Mouse (Mus musculus) ES-E14 (cell line): ENCODE measurements at regions not wholly inside any gene's neighbourhood (a gene's known extent, or its start where the extent isn't known, plus 50 kb on each side); places are given as distances from the start of the nearest gene placed in this dataset.

ENCODE experiments used
- DNase-seq: peaks from one replicate; pipeline ENCODE4 v3.0.0-alpha.2; 2013; ENCODE audit warnings: low read depth, low spot score
- H3K27ac ChIP-seq: 2 replicates; pipeline ENCODE4 v1.5.1; 2012; ENCODE audit warnings: low read depth, mild to moderate bottlenecking, low read length, moderate library complexity, mixed read lengths; ENCODE audit not compliant: poor library complexity, insufficient read depth, severe bottlenecking
- H3K36me3 ChIP-seq: 2 replicates; pipeline ENCODE4 v1.6.1; 2012; ENCODE audit warnings: mild to moderate bottlenecking, low read length, moderate library complexity, mixed read lengths; ENCODE audit not compliant: control insufficient read depth, poor library complexity, insufficient read depth, severe bottlenecking
- H3K4me1 ChIP-seq, 2 experiments: fragments of 150-350 bp in 1 of 2; sonication (generic) in 1 of 2; 2 replicates each; pipeline ENCODE4 v1.6.1; 2012; ENCODE audit warnings: low read length in 2 of 2, mild to moderate bottlenecking in 1 of 2, mixed read lengths in 1 of 2; ENCODE audit not compliant: control insufficient read depth in 2 of 2, insufficient read depth in 2 of 2, poor library complexity in 1 of 2
- H3K4me3 ChIP-seq, 2 experiments: fragments of 150-350 bp in 1 of 2; sonication (generic) in 1 of 2; 2 replicates each; pipeline ENCODE4 v1.5.1; 2012; ENCODE audit warnings: low read length in 2 of 2, low read depth in 1 of 2, mild to moderate bottlenecking in 1 of 2, mixed read lengths in 1 of 2; ENCODE audit not compliant: insufficient read depth in 1 of 2, poor library complexity in 1 of 2, severe bottlenecking in 1 of 2
- H3K9ac ChIP-seq: 2 replicates; pipeline ENCODE4 v1.6.1; 2012; ENCODE audit warnings: low read depth, mild to moderate bottlenecking, low read length, mixed read lengths; ENCODE audit not compliant: poor library complexity, insufficient read depth, severe bottlenecking
- H3K9me3 ChIP-seq: fragments of 150-350 bp; sonication (generic); 2 replicates; pipeline ENCODE4 v1.6.1; 2012; ENCODE audit warnings: low read depth, mild to moderate bottlenecking, low read length; ENCODE audit not compliant: control insufficient read depth, insufficient read depth
- CHD2 ChIP-seq: IDR thresholded peaks from 2 replicates; pipeline ENCODE4 v1.6.1; 2014; ENCODE audit warnings: mild to moderate bottlenecking, low read depth, low read length, inconsistent platforms
- HCFC1 ChIP-seq: IDR thresholded peaks from 2 replicates; pipeline ENCODE4 v1.6.1; 2012; ENCODE audit warnings: low read length, inconsistent platforms, borderline replicate concordance; ENCODE audit not compliant: insufficient read depth
- MAFK ChIP-seq: IDR thresholded peaks from 2 replicates; pipeline ENCODE4 v1.6.1; 2014; ENCODE audit warnings: mild to moderate bottlenecking, low read depth, low read length, inconsistent platforms; ENCODE audit not compliant: insufficient read depth
- ZC3H11A ChIP-seq: IDR thresholded peaks from 2 replicates; pipeline ENCODE4 v1.6.1; 2012; ENCODE audit warnings: low read depth, mild to moderate bottlenecking, inconsistent platforms, low read length, borderline replicate concordance
- ZNF384 ChIP-seq: IDR thresholded peaks from 2 replicates; pipeline ENCODE4 v1.6.1; 2012; ENCODE audit warnings: low read depth, low read length, inconsistent platforms
- in situ Hi-C, 2 experiments: fragments of 600-800 bp; cut with MboI; formaldehyde crosslinking; loops; one replicate each; pipeline ENCODE4 v1.15.1; 2025; ENCODE audit warnings: low sequenced_read_pairs in 2 of 2, inconsistent platforms in 1 of 2; ENCODE audit not compliant: unreplicated experiment in 2 of 2

DNA sequence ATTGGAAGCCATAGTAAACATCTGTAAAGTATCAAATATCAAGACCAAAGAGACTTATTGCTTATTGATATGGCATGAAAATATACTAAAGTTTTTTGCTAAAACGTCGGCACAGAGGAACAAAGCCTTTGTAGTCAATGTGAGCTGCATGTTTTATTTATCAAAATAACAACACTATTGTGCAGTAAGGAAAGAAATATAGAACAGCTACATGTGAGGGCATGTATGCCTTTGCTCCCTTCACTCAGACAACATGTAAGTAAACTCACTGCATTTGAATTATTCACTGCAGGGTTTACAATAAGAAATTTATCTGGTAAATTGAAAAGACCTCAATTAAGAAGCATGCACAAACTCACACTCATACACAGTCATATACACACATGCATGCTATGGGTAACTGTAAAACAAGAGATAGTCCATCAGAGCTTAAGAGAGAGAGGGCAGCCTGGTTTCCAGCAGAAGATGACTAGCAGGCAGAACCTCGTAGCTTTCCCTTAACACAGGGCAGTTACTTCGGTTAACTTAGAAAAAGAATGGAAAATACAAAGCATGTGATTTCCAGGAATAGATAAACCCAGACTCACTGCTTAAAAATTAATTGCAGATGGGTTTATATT, 182.7 kb downstream of the Gm11146 start:
- in situ Hi-C loops, result no loop called here
- Histone ChIP-seq H3K4me3 (no peak overlapping the region), H3K4me1 (peaks cover 0 to 3% of the 10 kb centered on the region in 2 experiments; a peak in 1 of 4 replicates)

DNA sequence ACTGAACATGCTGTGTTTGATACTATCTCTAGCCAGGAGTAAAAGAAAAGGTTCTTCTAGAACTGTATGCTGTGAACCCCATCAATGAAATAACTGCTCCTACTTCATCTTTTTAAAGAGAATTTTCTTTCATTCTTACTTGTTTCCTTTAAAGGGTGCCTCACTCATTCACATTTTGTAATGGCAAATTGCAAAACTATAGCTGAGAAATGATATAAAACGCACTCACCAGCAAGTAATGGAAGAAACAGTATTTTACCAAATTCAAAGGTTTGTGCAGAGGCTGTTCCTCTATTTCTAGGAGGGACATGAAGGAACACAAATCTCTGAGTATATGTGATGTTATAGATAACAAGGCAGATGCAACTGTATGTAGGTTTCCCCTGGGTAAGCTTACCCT, 183.4 kb downstream of the Gm11146 start:
- H3K4me3 ChIP-seq, result no peak overlapping the region
- DNase-seq, result no peak
- H3K9ac ChIP-seq, result no peak overlapping the region
- no peaks in the 10 kb centered on the region for H3K36me3 ChIP-seq
- no peak overlapping the region for H3K27ac ChIP-seq
- peaks cover 0 to 3% of the 10 kb centered on the region in 2 experiments; a peak in 1 of 4 replicates for H3K4me1 ChIP-seq
- no peaks in the 10 kb centered on the region for H3K9me3 ChIP-seq
- TF ChIP-seq ZNF384 (no peak), ZC3H11A (no peak), MAFK (no peak), CHD2 (no peak), HCFC1 (no peak)
- in situ Hi-C loops, result no loop called here

More for the DNA sequence above, 182.7 kb downstream of the Gm11146 start:
- Histone ChIP-seq H3K9ac (no peak overlapping the region), H3K9me3 (no peaks in the 10 kb centered on the region), H3K27ac (no peak overlapping the region), H3K36me3 (no peaks in the 10 kb centered on the region)
- no peak for DNase-seq
- TF ChIP-seq MAFK (no peak), ZC3H11A (no peak), HCFC1 (no peak), CHD2 (no peak), ZNF384 (no peak)

DNA sequence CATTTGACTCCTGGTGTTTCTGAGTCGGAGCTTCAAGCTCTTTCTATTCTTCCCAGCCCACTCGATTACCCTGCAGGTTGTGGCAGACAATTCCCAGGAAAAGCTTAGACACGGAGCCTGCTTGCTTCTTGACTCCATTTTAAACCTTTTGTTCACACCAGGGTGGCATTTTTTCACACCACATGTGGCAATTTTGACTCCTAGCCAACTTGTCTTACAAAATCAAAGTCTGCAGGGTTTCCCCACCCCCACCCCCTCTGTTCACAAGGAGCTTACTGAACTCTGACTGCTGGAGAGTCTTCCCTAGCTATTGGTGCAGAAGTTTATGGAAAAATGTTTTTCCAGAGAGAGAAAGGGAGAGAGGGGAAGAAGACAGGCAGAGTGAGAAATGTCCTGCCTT, 184.1 kb downstream of the Gm11146 start:
- Histone ChIP-seq H3K4me1 (peaks cover 0 to 3% of the 10 kb centered on the region in 2 experiments; a peak in 1 of 4 replicates), H3K9ac (no peak overlapping the region), H3K4me3 (no peak overlapping the region), H3K9me3 (no peaks in the 10 kb centered on the region), H3K27ac (no peak overlapping the region), H3K36me3 (no peaks in the 10 kb centered on the region)
- in situ Hi-C loops, result no loop called here
- no peak for DNase-seq
- TF ChIP-seq ZNF384 (no peak), CHD2 (no peak), HCFC1 (no peak), ZC3H11A (no peak), MAFK (no peak)

DNA sequence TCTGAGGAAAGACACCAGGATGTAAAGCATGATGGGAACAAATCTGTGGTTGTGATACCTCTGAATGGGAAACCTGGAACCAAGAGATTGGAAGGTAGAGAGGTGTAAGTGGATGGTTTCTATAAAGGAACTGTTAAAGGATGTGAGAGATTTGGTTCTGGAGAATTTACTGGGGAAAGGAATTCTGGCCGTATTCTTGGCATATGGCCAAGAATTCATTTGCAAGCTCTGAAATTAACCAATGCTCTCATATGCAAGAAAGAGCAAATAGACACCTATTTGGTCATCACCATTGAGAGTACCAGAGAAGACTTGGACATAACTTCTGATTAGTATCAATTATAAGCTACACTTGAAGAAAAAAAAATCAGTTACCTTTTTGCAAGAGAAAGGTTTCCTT, 187.3 kb downstream of the Gm11146 start:
- H3K9ac ChIP-seq, result no peak overlapping the region
- TF ChIP-seq MAFK, result no peak
- TF ChIP-seq CHD2, result no peak
- TF ChIP-seq HCFC1, result no peak
- no peak for TF ChIP-seq ZC3H11A
- no peak for TF ChIP-seq ZNF384
- H3K4me1 ChIP-seq, result no peaks in the 10 kb centered on the region
- H3K36me3 ChIP-seq, result no peaks in the 10 kb centered on the region
- no peak for DNase-seq
- no peak overlapping the region for H3K27ac ChIP-seq
- no peaks in the 10 kb centered on the region for H3K9me3 ChIP-seq
- no peak overlapping the region for H3K4me3 ChIP-seq
- in situ Hi-C loops, result no loop called here
